Mouse (Mus musculus): ENCODE measurements around the gene Tenm2. TPM values are rescaled to one million over a fixed set of nuclear protein-coding genes. Genes with fewer than 3 reads are reported as not detected.

The Tenm2 gene
- total and polyA plus RNA-seq, 3 experiments = not detected

- DNase-seq (ENCODE audit: low read depth, low spot score) = no peak
- Histone ChIP-seq H3K79me2 (ENCODE audit: control insufficient read depth, insufficient read depth, low read length, poor library complexity) (no peaks in the 10 kb centered on the region), H3K36me3 (ENCODE audit: control insufficient read depth in 1 of 2, insufficient read depth in 2 of 2, low read length in 2 of 2) (no peaks in the 10 kb centered on the region), H3K4me1 (ENCODE audit: control insufficient read depth in 1 of 2, insufficient read depth in 2 of 2, low read length in 2 of 2) (no peaks in the 10 kb centered on the region), H3K27ac (ENCODE audit: control insufficient read depth, low read depth, low read length) (no peak overlapping the region), H3K27me3 (ENCODE audit: control insufficient read depth in 1 of 2, insufficient read depth in 2 of 2, low read length in 2 of 2) (no peaks in the 10 kb centered on the region), H3K4me3 (ENCODE audit: control insufficient read depth in 1 of 2, insufficient read depth in 1 of 2, low read depth in 2 of 2, low read length in 2 of 2) (no peak overlapping the region), H3K9ac (ENCODE audit: control insufficient read depth, low read depth, low read length, poor library complexity, severe bottlenecking) (no peak overlapping the region), H3K9me3 (replicated peaks; ENCODE audit: insufficient read depth, low read length) (no peaks in the 10 kb centered on the region)
- TF ChIP-seq MYB (IDR thresholded peaks at IDR 0.05; ENCODE audit: low read depth, low read length) = no peak
- no peak for TF ChIP-seq NRF1 (IDR thresholded peaks at IDR 0.05; ENCODE audit: insufficient read depth, low read depth, low read length, poor library complexity, severe bottlenecking)
- no peak for TF ChIP-seq KAT2A (conservative IDR thresholded peaks at IDR 0.05; ENCODE audit: low read depth, low read length)
Observed at GRCm38 (mm10) chr11:36832855-36833254, 402.9 kb downstream of the Tenm2 start.

DNA sequence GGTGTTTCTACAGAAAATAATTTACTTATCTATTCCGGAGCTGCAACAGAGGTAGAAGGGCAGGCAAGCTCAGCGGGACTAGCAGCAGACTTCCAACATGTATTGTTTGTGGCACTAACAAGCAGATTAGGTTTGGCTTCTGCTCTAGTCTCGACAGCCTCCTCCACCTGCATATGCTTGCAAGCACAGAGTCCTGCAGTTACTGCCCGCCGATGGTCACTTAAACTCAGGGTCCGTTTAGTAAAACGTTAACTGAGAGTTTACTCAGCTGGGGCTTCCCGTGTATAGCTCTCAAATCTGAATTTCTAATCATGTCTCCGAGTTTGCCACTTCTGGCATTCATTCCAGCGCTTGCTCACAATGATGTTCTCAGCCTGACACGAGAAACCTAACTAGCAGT lies 404.3 kb downstream of the Tenm2 start:
- Histone ChIP-seq H3K27me3 (ENCODE audit: control insufficient read depth in 1 of 2, insufficient read depth in 2 of 2, low read length in 2 of 2) (no peaks in the 10 kb centered on the region), H3K79me2 (ENCODE audit: control insufficient read depth, insufficient read depth, low read length, poor library complexity) (no peaks in the 10 kb centered on the region), H3K27ac (ENCODE audit: control insufficient read depth, low read depth, low read length) (no peak overlapping the region), H3K4me1 (ENCODE audit: control insufficient read depth in 1 of 2, insufficient read depth in 2 of 2, low read length in 2 of 2) (no peaks in the 10 kb centered on the region), H3K4me3 (ENCODE audit: control insufficient read depth in 1 of 2, insufficient read depth in 1 of 2, low read depth in 2 of 2, low read length in 2 of 2) (no peak overlapping the region), H3K9ac (ENCODE audit: control insufficient read depth, low read depth, low read length, poor library complexity, severe bottlenecking) (no peak overlapping the region), H3K36me3 (ENCODE audit: control insufficient read depth in 1 of 2, insufficient read depth in 2 of 2, low read length in 2 of 2) (no peaks in the 10 kb centered on the region), H3K9me3 (replicated peaks; ENCODE audit: insufficient read depth, low read length) (no peaks in the 10 kb centered on the region)
- no peak for DNase-seq (ENCODE audit: low read depth, low spot score)
- TF ChIP-seq BHLHE40 (IDR thresholded peaks at IDR 0.05; ENCODE audit: borderline replicate concordance, low read depth, low read length) (no peak), ZNF384 (IDR thresholded peaks at IDR 0.05; ENCODE audit: low read depth, low read length) (no peak), ZMIZ1 (IDR thresholded peaks at IDR 0.05; ENCODE audit: low read depth, low read length) (no peak), MEF2A (IDR thresholded peaks at IDR 0.05; ENCODE audit: extremely low read depth, insufficient replicate concordance, low read depth, low read length, poor library complexity, severe bottlenecking) (no peak), MXI1 (IDR thresholded peaks at IDR 0.05; ENCODE audit: low read depth, low read length) (no peak), EP300 (IDR thresholded peaks at IDR 0.05; ENCODE audit: low read depth in 1 of 2, low read length in 2 of 2) (no peak), ZC3H11A (IDR thresholded peaks at IDR 0.05; ENCODE audit: low read depth, low read length) (no peak), HCFC1 (IDR thresholded peaks at IDR 0.05; ENCODE audit: low read depth, low read length) (no peak), JUND (IDR thresholded peaks at IDR 0.05; ENCODE audit: low read depth, low read length) (no peak)

DNA sequence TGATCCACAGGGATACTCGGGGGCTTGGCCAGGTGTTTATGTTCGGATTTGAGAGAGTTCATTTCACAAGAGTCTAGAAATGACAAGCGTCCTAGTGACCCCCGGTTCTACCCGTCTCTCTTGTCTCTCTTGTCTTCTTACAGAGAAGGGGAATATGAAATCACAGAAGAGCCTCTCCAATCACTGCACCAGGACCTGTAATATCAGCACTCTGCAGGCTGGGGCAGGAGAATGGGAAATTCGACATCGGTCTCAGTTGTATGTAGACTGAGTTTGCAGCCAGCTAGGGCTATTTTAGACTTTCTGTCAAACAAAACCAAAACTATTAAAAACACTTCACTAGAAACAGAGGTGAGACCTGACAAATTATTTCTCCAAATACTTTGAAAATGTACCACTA lies 411.1 kb downstream of the Tenm2 start:
- Histone ChIP-seq H3K4me3 (ENCODE audit: control insufficient read depth in 1 of 2, insufficient read depth in 1 of 2, low read depth in 2 of 2, low read length in 2 of 2) (no peak overlapping the region), H3K79me2 (ENCODE audit: control insufficient read depth, insufficient read depth, low read length, poor library complexity) (no peaks in the 10 kb centered on the region), H3K27me3 (ENCODE audit: control insufficient read depth in 1 of 2, insufficient read depth in 2 of 2, low read length in 2 of 2) (no peaks in the 10 kb centered on the region; a peak in 1 of 4 replicates), H3K9me3 (replicated peaks; ENCODE audit: insufficient read depth, low read length) (no peaks in the 10 kb centered on the region), H3K4me1 (ENCODE audit: control insufficient read depth in 1 of 2, insufficient read depth in 2 of 2, low read length in 2 of 2) (no peaks in the 10 kb centered on the region), H3K36me3 (ENCODE audit: control insufficient read depth in 1 of 2, insufficient read depth in 2 of 2, low read length in 2 of 2) (no peaks in the 10 kb centered on the region), H3K27ac (ENCODE audit: control insufficient read depth, low read depth, low read length) (no peak overlapping the region), H3K9ac (ENCODE audit: control insufficient read depth, low read depth, low read length, poor library complexity, severe bottlenecking) (no peak overlapping the region)
- no peak for TF ChIP-seq GABPA (IDR thresholded peaks at IDR 0.05; ENCODE audit: low read depth, low read length)
- TF ChIP-seq ZMIZ1 (IDR thresholded peaks at IDR 0.05; ENCODE audit: low read depth, low read length) = no peak
- TF ChIP-seq BHLHE40 (IDR thresholded peaks at IDR 0.05; ENCODE audit: borderline replicate concordance, low read depth, low read length) = no peak
- TF ChIP-seq ELF1 (IDR thresholded peaks at IDR 0.05; ENCODE audit: low read depth, low read length) = no peak
- no peak for DNase-seq (ENCODE audit: low read depth, low spot score)

Data from MEL (cell line).